Mouse (Mus musculus): ENCODE results near the gene Gngt2.

Gngt2 gene

DNA sequence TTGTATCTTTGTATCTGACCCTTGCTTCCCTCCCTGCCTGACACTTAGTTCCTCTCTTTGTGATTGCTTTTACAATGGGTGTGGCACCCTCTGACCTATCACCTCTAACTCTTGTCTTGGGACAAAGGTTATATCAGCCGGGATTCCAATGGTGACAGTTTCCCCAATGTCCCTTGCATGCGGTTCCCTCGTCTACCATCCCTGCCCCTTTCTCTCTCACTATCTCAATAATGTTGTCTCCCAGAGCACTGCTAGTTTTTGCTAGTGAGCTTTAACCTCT, 9.9 kb upstream of the Gngt2 start:
- DNase-seq = no peak

DNA sequence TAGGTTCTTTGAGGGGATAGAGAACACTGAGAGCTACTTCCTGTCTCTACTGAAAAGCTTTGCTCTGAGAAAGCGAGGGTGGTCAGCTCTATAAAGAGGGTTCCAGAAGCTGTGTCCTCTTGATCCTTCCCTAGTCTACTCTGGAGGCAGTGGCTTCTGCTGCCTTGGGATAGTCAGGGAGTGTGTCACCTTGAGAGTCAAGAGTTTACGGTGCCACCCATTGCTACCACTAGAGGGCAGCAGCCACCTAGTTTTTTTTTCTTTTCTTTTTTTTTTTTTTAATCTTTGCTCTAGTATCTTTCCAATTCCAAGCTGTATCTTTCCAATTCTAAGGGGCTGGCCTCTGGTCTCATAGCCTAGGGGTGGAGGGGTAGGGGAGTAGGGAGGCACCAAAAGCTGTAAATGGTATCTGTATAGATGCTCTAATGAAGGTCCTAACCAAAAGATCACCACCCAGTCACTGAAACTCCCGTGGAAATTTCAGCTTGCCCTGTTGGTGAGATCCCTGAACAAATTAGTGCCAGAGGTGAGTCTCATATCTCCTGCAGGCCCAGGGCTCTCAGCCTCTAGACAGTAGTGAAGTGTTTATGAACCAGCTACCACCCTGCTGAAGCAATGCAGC, 9.4 kb upstream of the Gngt2 start:
- DNase-seq = peak; percentile 87

DNA sequence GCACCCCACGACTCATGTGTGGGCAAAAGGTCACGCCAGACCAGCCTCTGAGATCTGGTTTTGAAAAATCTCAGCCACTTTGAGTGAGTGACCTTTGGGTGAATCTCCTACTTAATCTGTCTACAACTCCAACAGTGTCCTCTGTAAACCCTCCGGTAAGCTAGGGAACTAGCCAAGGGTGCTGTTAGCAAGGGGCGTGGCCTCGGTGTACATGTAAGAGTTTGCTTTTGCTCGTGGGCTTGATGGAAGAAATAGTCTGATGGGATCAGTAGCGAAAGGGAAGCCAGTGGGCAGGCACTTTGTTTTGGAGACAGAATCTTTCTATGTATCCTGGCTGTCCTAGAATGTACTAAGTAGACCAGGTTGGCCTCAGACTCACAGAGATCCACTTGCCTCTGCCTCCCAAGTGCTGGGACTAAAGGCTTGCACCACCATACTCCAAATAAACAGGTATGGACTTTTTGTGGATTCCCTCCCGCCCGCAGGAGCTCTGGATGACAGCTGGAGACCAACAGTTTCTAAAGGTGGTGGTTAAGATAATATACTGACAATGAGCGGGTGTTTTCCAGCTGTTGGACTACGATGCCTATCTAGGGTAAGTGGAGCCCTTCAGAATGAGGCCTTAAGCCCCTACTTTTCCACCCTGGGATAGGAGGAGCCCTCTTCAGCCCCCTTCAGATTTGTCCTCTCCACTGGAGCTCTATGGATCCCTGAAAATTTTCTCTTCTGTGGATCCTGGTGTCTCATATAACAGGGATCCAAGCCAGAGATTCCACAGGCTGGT, 8.6 kb upstream of the Gngt2 start:
- no peak for DNase-seq

DNA sequence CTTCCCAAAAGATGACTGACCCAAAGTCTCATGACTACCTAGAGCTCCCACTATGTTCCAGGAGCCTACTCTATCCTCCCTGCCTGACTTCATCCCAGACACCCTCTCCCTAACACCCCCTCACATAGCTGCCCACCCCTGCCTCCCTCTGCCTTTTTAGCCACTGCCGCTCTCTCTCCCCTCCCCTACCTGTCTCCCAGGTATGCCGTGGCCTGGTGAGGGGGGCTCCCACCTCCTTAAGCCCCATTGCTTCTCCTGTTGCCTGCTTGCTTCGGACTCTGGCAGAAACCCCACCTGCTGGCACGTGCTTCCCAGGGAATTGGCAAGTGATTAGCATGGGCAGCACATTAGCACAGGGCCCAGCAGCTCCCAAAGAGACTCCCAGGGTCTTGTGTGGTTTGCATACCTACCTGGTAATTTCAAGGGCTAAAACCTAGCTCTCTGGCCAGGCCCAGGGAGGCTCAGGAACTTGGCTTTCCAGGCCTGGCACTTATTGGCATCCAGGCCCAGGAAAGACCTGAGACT, 7.4 kb upstream of the Gngt2 start:
- DNase-seq = no peak

DNA sequence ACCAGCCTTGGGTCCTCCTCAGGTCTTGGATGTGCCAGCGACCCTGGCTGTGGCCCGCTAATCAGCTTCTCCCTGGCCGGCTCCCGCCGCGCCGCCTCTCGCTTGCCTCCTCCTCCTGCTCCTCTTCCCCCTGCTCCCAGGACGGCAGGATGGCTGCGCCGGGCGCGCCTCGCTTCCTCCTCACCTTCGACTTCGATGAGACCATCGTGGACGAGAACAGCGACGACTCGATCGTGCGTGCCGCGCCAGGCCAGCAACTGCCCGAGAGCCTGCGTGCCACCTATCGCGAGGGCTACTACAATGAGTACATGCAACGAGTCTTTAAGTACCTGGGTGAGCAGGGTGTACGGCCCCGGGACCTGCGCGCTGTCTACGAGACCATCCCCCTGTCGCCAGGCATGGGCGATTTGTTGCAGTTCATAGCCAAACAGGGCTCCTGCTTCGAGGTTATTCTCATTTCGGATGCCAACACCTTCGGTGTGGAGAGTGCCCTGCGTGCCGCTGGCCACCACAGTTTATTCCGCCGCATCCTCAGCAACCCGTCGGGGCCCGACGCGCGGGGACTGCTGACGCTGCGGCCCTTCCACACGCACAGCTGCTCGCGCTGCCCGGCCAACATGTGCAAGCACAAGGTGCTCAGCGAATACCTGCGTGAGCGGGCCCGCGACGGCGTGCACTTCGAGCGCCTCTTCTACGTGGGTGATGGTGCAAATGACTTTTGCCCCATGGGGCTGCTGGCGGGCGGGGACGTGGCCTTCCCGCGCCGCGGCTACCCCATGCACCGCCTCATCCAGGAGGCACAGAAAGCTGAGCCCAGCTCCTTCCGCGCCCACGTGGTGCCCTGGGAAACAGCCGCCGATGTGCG, 6.4 kb upstream of the Gngt2 start:
- DNase-seq = no peak

- no peak for DNase-seq
These were observed 5.8 kb upstream of the Gngt2 start for GRCm38 (mm10) chr11:95831276-95831619.

- DNase-seq = no peak
These were observed 5.4 kb upstream of the Gngt2 start for GRCm38 (mm10) chr11:95831641-95832040.

GRCm38 (mm10) chr11:95832129-95833005, 4.6 kb upstream of the Gngt2 start:
- no peak for DNase-seq

GRCm38 (mm10) chr11:95833006-95833570, 3.9 kb upstream of the Gngt2 start:
- DNase-seq = no peak

DNA sequence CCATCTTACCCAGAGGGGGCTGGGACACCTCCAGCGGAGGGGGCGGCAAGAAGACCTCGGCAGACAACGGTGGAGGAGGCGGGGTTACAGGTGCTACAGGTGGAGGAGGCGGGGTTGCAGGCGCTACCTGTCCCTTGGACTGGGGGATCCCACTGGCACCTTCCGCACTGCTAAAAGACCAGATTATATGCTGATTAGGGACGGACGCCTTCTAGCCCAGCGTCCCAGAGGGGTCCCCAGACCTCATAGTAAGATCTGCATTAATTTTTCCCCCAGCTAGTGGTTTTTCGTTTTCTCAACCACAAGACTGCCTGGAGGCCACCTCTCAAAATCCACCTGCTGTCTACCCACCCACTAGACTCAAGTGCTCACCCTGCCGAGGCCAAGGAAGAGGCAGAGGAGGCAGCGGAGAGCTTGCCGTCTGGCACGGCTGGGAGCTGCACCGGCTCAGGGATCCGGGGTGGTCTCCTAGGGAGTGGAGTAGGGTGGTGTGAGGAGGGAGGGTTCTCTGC, 3.3 kb upstream of the Gngt2 start:
- DNase-seq = no peak

DNA sequence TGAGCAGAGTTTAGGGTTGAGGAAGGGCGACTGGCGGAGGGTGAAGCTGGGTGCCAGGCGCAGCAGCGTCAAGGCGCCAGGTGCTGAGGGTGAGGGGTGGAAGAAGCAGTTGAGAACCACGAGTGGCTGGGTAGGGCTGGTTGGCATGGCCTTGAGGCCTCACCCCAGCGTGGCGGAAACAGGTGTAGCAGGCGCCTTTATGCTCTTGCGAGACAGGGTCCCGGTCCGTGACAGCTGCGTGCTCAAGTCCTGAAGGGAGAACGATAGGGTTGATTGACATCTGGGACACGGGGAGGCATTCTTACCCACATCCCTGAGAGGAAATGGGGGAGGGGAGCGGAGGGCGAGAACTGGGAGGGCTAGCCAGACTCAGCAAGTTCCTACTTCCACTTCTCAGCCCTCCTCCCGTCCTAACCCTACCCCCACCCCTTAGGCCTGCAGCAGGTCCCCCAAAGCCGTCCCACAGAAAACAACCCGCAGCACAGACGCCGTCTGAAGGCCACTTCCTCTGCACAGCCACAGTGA, 2.8 kb upstream of the Gngt2 start:
- DNase-seq = peak; percentile 68

GRCm38 (mm10) chr11:95834742-95835710, 2.0 kb upstream of the Gngt2 start:
- DNase-seq = no peak

GRCm38 (mm10) chr11:95835832-95836231, 1.2 kb upstream of the Gngt2 start:
- no peak for DNase-seq

DNA sequence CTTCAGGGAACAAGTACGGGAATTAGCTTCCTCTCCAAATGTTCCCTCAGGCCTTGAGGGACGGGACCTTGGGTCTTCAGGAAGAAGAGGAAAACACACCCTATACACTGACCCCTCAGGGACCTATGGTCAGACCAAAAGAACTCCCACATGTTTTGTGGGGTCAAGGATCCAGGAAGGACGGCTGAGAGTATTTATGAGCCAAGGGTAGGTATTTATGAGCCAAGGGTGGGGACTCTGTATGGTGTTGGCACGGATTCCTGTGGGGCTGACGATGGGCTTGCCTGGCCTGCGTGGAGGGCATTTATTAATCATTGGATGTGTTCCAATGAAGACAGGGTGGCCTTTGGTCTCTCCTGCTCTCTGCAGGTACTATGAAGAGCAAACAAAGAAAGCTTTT, 583 bp upstream of the Gngt2 start:
- DNase-seq = no peak

DNA sequence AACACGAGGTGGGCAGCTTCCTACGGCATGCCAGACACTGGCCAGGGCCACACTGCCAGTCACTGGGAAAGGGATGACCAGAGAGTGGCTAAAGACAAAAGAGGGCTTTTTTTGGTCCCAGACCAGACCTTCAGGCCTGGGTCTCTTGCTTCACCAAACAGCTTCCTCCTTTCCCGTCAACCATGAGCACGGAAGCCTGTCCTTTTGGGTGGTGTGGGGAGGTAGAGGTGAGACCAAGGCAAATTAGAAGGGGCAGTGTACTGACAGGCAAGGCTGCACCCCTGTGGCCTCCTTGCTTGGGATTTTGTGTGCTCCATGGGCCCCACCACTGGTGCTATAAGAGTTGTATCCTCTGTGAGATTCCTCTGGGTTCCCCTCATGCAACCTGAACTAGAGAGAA, 1.6 kb downstream of the Gngt2 start:
- DNase-seq = no peak

GRCm38 (mm10) chr11:95838999-95839868, 2.2 kb downstream of the Gngt2 start:
- DNase-seq = no peak

GRCm38 (mm10) chr11:95840694-95841497, 3.9 kb downstream of the Gngt2 start:
- DNase-seq = no peak

- no peak for DNase-seq
These were observed 4.4 kb downstream of the Gngt2 start for GRCm38 (mm10) chr11:95841498-95841830.

Measured in lung, postnatal 14 days (tissue).